Mouse (Mus musculus): ENCODE results near the gene Wdr17.

The Wdr17 gene

GRCm38 (mm10) chr8:54596940-54597339 is 290.0 kb downstream of the Wdr17 start:
- DNase-seq = no peak

- DNase-seq = no peak
These were observed 290.9 kb downstream of the Wdr17 start for GRCm38 (mm10) chr8:54596051-54596450.

DNA sequence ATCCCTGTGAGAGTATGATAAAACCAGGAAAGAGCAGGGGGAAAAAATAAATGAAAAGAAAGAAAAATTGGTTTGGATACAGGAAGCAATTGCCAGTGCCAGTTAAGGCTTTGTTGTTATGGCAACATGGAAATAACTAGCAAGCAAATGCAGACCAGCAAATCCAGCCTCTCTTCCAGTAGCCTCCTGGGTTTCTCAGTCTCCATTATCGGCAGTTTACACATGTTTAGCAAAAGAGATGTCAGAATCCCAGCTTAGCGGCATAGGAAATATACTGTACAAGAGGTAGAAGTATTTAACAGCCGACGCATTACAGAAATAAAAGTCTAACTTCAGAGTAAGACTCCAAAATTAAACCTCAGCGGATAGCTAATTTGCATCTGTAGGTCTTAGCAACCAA is 292.4 kb downstream of the Wdr17 start:
- DNase-seq = no peak

GRCm38 (mm10) chr8:54582886-54583285 is 304.1 kb downstream of the Wdr17 start:
- DNase-seq = no peak

DNA sequence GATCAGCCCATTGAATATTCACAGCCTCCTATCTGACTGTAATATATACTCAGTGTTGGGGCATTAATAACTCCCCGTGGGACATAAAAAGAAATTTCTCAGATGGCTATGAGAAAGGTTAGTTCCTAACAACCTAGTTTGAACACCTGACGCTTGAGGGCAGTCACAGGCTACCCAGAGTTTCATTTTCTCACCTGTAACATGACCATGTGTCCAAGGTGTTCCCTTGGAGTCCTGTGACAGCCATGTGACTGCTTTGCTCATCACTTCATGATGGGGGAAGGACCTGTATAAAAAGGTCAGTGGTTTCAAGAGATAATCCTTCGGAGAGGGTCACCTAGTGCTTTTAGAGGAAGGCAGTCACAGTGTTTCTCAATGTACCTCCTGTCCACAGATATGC is 305.5 kb downstream of the Wdr17 start:
- no peak for DNase-seq
